Mouse (Mus musculus): ENCODE data around the gene Mrpl4. TPM values are rescaled to one million over a fixed set of nuclear protein-coding genes. Genes with fewer than 3 reads are reported as not detected.
A peak's percentile ranks its signal among the peaks of the same experiment; 100 is the strongest.

Gene Mrpl4
- total RNA-seq, 2 experiments from 2014 or later = 103 to 104 TPM

DNA sequence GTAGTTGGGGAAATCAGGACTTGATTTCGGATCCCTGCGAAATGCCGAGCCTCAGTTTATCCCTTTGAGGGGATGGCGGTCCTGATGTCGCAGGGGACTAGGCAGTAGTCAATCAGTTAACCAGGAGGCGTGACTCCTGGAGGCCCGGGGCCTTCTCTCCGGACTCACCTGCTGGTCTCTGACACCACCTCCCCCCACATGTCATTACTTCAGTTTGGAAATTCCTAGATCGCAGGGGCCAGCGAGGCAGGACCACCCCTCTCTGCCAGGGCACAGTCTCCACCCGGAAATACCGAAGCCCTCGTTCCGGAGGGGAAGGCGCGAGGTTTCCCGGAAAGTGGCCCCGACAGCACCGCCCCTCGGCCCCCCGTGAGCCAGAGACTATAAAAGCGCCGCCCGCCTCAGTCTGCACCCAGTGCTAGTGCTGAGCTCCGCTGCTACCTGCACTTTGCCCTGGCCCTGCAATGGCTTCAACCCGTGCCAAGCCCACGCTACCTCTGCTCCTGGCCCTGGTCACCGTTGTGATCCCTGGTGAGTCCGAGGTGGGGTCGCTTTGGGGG is 13.1 kb downstream of the Mrpl4 start, which contains the start of gene Icam1:
TSS of gene Icam1 (plus strand) at position 415 of the 560 bp plus-strand sequence.
- DNase-seq = peak; percentile 67 to 75
- intact Hi-C loops (cut with DNase I) = no loop called here

DNA sequence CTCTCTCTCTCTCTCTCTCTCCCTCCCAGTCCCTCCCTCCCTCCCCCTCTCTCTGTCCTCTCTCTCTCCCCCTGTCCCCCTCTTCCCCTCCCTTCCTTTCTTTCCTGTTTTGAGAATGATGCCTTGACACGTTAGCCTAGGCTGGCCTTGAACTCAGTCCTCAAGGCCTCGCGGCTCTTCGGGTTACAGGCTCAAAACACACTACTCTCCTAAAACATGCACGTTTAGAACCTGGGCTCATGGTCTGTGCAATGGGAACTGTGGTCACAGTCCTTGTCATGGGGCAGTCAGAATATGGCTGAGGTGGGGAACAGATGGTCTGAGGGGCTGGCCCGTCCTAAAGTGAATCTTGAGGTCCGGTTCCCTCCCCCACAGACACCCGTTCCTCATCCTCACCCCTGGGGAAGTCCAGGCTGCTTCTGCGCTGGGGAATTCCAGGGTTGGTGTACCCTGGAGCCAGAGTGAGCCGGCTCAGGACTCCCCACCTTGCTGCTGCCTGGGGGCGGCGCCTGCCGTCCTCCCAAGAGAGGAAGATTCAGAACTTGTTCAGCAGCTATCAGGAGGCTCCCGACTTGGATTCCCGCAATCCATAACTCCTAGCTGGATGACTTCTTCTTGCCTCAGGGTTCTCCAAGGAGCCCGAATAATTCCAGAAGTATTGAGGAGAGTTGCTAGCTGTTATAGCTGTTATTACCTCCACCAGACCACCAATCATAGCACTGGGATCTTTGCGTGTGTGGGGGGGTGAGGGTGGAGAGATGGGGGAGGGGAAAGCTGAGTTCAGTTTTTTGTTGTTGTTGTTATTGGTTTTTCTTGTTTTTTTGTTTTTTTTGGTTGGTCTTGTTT is 14.0 kb downstream of the Mrpl4 start:
- no peak for DNase-seq
- intact Hi-C loops (cut with DNase I) = no loop called here

DNA sequence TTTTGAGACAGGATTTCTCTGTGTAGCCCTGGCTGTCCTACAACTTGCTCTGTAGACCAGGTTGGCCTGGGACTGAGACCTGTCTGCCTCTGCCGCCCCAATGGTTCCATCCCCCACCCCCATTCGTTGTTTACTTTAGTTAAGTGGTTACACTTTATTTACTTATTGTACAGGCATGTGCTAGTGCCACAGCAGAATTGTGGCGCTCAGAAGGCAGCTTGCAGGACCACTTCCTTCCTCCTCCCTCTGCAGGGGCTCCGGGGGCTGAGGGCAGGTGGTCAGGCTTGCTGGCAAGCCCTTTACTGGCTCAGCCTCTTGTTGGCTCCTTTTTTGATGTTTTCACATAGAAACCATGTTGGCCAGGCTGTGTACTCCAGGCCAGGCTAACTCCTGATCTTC is 14.6 kb downstream of the Mrpl4 start:
- no peak for DNase-seq
- intact Hi-C loops (cut with DNase I) = no loop called here

DNA sequence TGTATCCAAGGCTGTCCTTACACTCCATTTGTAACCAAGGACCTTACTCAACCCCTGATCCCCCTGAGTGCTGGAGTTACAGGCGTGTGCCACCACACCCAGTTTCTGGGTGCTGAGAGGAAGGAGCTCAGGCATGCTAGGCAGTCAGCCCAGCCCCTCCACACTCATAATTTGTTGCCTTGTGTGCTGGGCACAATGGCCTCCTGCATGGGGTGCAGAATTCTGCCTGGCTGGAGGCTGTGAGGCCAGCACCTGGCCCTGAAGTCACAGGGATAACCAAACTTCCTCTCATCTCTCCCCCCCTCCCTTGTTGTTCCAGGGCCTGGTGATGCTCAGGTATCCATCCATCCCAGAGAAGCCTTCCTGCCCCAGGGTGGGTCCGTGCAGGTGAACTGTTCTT is 16.1 kb downstream of the Mrpl4 start:
- intact Hi-C loops (cut with DNase I) = no loop called here
- DNase-seq = no peak

DNA sequence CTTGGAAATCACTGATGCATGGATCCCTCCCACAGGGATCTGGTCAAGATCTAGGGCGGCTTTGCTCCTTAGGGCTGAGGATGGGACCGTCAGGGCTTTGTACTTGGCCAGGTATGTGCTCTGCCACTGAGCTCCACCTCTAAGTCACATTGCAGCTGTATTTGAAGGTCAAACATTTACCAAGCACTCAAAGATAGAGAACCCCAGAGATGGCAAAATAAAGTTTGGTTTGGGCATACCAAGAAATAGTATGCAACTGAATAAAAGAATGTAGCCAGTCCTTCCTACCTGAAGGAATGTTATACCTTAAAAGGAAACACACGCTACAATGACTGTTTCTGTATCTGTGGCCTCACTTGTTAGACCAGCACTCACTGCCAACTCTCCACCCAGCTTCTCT is 18.8 kb downstream of the Mrpl4 start:
- DNase-seq = no peak
- intact Hi-C loops (cut with DNase I) = no loop called here

DNA sequence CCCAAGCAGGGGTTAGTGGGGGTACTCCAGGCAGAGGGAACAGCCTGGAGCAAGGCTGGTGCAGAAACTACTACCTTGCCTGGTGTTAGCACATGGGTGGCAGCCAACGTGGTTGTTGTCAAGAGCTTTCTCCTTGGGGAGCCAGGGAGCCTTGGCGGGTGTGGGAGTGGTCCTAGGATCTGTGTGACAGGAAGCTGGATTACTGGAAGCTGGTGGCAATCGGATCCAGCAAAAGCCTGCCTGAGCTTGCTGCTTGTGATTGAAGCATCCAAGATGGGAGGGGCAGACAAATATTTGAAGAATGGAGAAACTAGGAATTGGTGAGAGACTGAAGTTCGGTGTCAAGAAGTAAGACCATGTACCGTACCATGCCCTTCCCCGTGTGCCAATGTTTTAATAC is 19.8 kb downstream of the Mrpl4 start:
- no peak for DNase-seq
- intact Hi-C loops (cut with DNase I) = no loop called here

DNA sequence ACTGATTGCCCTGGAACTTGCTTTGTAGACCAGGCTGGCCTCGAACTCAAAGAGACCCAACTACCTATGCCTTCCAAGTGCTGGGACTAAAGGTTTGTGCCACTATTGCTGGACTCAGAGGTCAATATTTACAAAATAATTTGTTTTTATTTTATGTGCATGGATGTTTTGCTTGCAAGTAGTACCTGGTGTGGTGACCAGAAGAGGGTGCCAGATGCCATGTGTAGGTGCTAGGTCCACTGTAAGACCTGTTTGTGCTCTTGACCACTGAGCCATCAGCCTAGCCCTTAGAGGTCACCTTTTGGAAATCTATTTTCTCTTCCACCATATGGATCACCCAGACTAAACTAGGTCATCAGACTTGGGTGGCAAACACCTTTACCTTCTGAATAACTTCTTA is 20.2 kb downstream of the Mrpl4 start:
- intact Hi-C loops (cut with DNase I) = no loop called here

DNA sequence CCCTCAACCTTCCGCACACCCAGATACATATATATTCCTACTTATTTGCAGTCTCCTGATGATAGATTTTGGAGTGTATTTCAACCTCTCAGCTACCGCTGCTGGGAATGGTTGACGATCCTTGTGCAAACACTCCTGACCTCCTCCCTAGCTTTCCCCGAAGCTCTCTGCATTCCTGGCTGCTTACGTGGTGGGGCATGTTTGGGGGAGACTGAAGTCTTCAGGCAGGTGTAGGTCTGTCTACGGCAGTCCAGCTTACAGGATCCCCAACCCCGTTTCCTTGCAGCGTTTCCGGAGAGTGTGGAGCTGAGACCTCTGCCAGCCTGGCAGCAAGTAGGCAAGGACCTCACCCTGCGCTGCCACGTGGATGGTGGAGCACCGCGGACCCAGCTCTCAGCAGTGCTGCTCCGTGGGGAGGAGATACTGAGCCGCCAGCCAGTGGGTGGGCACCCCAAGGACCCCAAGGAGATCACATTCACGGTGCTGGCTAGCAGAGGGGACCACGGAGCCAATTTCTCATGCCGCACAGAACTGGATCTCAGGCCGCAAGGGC is 22.8 kb downstream of the Mrpl4 start:
- intact Hi-C loops (cut with DNase I) = no loop called here
- no peak for DNase-seq

More for the DNA sequence above, 20.2 kb downstream of the Mrpl4 start:
- no peak for DNase-seq

DNA sequence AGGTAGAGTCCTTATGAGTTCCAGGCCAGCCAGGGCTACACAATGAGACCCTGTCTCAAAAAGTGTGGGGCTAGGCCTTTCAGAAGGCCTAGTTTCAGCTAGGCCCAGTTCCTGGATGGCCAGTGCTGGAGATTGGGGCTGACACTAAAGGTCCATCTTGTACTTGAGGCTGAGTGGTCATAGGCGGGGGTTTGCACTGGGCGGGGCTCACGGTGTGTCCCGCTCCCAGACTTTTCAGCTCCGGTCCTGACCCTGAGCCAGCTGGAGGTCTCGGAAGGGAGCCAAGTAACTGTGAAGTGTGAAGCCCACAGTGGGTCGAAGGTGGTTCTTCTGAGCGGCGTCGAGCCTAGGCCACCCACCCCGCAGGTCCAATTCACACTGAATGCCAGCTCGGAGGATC is 24.3 kb downstream of the Mrpl4 start:
- no peak for DNase-seq
- intact Hi-C loops (cut with DNase I) = no loop called here

DNA sequence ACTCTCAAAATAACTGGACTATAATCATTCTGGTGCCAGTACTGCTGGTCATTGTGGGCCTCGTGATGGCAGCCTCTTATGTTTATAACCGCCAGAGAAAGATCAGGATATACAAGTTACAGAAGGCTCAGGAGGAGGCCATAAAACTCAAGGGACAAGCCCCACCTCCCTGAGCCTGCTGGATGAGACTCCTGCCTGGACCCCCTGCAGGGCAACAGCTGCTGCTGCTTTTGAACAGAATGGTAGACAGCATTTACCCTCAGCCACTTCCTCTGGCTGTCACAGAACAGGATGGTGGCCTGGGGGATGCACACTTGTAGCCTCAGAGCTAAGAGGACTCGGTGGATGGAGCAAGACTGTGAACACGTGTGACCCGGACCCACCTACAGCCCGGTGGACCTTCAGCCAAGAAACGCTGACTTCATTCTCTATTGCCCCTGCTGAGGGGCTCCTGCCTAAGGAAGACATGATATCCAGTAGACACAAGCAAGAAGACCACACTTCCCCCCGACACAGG is 25.3 kb downstream of the Mrpl4 start:
- intact Hi-C loops (cut with DNase I) = loop anchor here (2.0 kb wide), 1 partner anchor 25 kb away; the partner anchor contains the start of gene Mrpl4
- DNase-seq = no peak

DNA sequence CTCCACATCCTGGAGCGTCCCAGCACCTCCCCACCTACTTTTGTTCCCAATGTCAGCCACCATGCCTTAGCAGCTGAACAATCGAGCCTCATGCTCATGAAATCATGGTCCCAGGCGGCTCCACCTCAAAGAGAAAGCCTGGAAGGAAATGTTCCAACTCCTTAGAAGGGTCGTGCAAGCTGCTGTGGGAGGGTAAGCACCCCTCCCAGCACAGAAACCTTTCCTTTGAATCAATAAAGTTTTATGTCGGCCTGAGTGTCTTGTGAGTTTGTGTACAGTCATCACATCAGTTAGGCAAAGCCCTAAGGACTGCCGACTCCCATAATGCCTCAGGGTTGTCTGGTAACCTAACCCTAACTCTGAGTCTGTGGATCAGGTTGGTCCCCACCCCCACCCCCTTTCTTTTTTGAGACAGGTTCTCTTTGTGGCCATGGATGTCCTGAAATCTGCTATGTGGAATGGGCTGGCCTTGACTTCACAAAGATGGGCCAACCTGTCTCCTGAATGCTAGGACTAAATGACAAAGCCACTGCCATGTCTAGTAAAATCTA is 26.1 kb downstream of the Mrpl4 start:
- no peak for DNase-seq
- intact Hi-C loops (cut with DNase I) = loop anchor here (2.0 kb wide), 1 partner anchor 26 kb away; the partner anchor contains the start of gene Mrpl4

DNA sequence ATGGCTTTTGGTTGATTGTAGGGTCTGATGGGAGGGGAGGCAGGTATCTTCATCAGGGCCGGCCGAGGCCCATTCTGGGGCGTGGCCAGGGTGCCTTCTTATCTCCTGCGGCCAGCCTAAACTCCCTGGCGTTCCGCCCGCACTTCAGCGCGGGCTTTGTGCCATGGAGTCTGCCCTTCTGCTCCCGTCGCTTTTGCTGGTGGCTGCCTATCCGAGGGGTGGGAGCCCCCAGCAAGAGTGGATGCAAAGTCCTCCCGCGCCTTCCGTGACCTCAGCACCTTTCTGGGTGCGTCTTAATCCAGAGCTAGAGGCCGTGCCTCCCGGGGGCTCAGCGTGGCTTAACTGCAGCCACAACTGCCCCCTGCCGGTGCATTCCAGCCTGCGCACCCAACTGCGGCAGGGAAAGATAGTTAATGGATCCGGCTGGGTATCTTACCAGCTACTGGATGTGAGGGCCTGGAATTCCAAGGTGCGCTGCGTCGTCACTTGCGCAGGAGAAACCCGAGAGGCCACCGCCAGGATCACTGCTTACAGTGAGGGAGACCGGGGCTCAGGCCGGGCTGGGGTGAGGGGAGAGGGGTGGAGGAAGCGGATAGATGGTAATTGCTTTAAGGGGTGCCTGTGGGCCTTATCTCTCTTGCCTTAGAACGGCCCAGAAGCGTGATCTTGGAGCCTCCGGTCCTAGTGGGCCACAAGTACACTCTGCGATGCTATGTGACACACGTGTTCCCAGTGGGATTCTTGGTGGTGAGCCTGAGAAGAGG is 26.9 kb downstream of the Mrpl4 start, which contains the start of gene Icam4:
TSS of gene Icam4 (plus strand) at position 83 of the 764 bp plus-strand sequence.
- peak; percentile 87 to 89 for DNase-seq
- intact Hi-C loops (cut with DNase I) = loop anchor here (2.0 kb wide), 3 partner anchors 27 to 107 kb away; partner anchors contain the start of genes Fdx1l, Gm49373 and Mrpl4

DNA sequence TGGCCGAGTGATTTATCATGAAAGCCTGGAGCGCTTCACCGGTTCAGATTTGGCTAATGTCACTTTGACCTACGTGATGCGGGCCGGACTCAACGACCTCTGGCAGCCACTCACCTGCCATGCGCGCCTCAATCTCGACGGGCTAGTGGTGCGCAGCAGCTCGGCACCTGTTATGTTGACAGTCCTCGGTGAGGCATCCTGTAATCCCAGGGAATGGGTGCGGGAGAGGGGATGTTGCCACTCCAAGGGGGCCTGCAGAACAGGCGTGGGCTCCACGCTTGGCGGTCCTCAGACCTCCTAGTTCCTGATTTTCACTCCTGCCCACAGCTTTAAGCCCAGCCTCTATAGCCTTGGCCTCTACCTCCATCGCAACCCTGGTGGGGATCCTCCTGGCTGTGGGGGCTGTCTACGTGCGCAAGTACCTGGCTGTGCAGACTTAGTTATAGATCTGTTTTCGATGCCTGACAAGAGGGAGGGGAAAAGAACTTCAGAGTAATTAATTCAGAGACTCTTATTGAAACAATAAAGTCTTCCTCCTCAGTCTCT is 27.6 kb downstream of the Mrpl4 start:
- intact Hi-C loops (cut with DNase I) = loop anchor here (2.0 kb wide), 2 partner anchors 43 to 107 kb away; partner anchors contain the start of genes Fdx1l and Gm49373
- no peak for DNase-seq

DNA sequence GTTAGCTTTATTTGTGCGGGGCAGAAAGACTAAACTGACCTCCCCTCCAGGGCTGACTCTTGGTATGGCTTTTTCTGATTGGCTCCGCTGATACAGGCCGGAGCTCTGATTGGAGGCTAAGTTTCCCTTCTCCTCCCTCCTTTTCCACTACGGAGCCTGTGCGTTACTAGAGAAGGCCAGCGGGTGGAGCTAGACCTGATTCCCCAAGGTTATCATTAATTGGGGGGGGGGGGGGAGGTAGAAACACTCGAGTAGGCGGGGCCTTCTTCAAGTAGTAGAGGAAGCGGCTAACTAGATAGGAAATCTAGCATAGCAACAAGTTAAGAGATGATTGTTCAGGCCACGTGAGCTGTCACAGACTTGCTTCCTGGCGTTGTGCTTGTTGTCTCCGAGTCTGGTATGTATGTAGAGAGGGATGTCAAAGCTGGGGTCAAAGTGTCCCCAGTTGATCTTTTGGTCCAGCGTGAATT is 28.3 kb downstream of the Mrpl4 start:
- intact Hi-C loops (cut with DNase I) = loop anchor here (2.0 kb wide), 2 partner anchors 42 to 106 kb away; partner anchors contain the start of genes Fdx1l and Gm49373
- peak; percentile 90 for DNase-seq

DNA sequence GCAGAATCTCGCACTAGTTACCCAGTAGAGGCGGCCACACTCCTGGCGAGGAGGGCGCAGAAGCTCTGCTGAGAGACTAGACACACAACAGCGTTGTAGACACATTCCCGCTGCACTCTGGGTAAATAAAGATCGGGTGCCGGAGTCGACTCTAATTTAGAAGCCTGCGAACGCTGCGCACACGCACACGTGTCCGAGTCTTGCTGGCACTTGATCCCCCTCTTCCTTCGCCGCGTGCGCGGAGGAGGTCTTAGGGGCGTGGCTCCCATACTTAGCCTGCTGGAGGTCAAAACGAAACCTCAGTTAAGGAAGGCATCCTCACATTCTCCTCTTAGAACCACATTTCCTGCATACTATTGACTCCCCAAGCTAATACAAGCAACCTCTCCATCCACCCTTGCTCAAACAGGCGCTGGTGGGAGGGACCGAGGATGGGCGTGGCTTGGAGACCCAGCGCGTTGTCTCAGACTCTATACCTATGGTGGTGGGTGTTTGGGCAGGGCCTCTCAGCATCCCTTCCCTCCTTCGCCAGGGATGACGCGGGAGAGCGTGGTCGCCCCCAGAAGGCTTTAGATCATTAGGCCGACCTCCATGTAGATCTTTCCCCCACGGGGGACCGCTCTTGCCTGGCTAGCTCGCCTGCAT is 28.8 kb downstream of the Mrpl4 start:
- peak; percentile 65 to 77 for DNase-seq
- intact Hi-C loops (cut with DNase I) = loop anchor here (2.0 kb wide), 2 partner anchors 41 to 105 kb away; partner anchors contain the start of genes Fdx1l and Gm49373

DNA sequence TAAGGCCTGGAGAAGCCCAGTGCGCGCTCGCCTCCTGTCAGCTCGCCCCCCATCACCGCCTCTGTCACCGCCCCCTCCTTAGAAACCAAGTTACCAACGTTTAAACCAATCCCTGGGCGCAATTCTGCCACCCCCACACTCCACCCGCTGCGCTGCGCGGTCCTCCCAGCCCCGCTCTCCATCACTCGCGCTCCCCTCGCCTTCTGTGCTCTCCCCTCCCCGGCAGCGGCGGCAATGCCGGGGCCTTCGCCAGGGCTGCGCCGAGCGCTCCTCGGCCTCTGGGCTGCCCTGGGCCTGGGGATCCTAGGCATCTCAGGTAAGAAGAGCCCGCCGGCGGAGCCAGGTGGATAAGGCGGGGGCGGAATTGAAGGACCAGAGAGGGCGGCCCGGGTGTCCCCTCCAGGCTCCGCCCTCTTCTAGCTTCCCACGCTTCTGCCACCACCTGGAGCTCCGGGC is 29.4 kb downstream of the Mrpl4 start, which contains the start of gene Icam5:
TSS of gene Icam5 (plus strand) at position 178 of the 456 bp plus-strand sequence.
- no peak for DNase-seq
- intact Hi-C loops (cut with DNase I) = loop anchor here (2.0 kb wide), 2 partner anchors 41 to 105 kb away; partner anchors contain the start of genes Fdx1l and Gm49373

DNA sequence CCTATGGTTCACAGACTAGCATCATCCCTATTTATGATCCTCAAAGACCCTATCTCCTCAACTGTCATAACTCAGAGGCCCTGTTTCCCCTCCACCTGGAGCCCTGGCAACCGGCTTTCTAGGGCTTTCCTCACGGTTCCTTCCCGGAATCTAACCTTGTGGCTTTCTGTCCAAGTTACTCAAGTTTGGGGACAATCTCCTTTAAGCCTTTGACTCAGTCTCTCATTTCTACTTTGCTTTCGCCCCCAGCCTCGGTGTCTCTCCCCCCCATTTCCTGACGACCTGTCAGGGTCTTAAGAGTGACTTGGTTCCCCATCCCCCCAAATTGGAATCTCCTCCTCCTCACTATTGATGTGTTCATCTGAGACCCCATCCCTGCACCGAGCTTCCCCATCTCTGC is 30.0 kb downstream of the Mrpl4 start:
- intact Hi-C loops (cut with DNase I) = no loop called here

DNA sequence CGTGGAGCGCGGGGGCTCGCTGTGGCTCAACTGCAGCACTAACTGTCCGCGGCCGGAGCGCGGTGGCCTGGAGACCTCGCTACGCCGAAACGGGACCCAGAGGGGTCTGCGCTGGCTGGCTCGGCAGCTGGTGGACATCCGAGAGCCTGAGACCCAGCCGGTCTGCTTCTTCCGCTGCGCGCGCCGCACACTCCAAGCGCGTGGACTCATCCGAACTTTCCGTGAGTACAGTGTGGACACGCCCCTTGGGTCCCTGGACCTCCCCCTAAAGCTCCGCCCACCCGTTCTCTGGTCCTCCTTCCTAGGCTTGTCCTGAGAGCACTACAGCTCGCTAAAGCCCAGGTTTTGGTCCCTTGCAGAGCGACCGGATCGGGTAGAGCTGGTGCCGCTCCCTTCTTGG is 30.6 kb downstream of the Mrpl4 start:
- intact Hi-C loops (cut with DNase I) = no loop called here

More for the DNA sequence above, 30.0 kb downstream of the Mrpl4 start:
- no peak for DNase-seq

More for the DNA sequence above, 30.6 kb downstream of the Mrpl4 start:
- peak; percentile 85 to 90 for DNase-seq

All from heart, postnatal 10 days (tissue).